Mouse (Mus musculus) thymus, adult 18-20 months (tissue): ENCODE results near the gene Olfr15.

ENCODE experiments used
- DNase-seq, 2 experiments: peaks; one replicate each; pipeline ENCODE4 v3.0.0; 2022; ENCODE audit warnings: mixed read lengths in 2 of 2

Gene Olfr15

DNA sequence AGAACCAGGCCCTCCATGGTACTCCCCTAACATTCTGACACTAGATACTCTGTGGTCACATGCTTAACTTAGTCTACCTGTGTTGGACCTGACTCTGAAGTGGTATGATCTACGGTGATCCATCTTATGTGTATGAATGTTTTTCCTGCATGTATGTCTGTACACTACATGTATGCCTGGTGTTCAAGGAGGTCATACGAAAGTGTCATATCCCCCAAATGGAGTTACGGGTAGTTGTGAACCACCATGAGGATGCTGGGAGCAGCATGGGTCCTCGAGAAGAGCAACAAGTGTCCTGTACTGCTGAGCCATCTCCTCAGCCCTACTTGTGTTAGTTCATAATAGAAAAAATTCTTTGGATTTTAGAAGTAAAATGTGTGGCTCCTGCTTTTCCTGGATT is 45.7 kb downstream of the Olfr15 start:
- no peak for DNase-seq

DNA sequence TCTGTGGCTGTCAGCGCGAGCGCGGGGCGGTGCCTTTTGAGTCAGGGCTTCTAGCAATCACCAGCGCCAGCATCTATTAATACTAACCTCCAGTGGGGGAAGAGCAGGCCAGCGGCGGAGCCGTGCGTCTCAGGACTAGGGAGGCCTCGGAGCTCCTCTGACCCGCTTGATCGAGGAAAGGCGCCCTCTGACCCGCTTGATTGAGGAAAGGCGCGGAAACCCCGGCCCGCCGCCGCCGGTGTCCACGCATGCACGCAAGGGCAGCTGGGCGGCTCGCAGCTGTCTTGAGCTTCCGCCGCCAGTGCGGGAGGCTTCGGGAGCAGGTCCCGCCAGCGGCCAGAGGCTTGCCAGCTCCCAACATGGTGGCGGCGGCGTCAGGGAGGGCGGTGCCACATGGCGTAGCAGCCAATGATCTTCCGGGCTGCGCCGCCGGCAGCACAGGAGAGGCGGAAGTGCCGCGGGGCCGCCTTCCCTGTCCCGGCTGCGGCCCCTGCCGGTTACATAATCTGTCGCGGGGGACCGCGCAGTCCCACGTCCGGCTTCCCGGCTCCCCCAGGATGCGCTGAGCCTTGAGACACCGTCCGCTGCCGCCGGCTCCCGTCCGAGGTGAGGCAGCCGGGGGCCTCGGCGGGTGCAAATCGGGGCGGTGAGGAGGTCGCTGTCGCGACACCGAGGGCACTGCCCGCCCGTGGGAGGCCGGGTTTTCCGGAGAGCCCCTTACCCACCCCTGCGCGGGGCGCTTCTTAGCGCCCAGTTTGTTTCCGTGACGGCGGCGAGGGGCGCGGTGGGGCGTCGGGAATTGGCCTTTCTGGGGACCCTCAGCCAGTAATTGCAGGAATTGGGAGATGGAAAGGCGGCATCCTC is 53.8 kb downstream of the Olfr15 start, which contains the start of the genes Zfp597 and Gm20695:
TSS of gene Zfp597 (minus strand) at position 361 of the 864 bp plus-strand sequence.
TSS of gene Gm20695 (plus strand) at position 448 of the 864 bp plus-strand sequence.
- peak; percentile 88 to 90 for DNase-seq

DNA sequence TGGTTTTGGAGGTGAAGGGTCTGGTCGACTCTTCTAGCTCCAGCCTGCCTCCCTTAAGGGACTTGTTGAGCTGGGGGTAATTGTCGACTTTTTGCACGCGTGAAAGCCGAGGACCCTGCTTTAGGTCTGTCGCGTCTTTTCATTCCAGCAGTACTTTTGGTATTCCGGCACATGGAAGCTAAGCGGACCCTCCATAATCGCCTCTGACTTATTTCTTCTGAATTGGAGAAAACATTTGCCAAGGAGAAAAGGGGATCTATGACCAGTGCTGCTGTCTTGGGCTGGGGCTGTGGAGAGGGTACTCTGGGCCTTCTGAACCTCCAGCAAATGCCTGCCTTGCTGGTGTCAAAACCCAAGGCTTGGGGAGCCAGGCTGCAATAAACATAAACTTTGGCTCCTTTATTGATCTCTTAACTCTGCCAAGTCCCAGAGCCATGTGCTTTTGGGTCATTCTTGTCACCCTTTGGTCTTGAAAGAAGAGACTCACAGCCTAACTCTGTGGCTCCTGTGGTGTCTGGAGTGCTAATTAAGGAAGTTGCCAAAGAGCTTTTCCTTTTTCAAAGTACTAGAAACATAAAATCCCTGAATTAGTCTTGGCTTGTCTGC is 54.5 kb downstream of the Olfr15 start:
- DNase-seq: no peak

DNA sequence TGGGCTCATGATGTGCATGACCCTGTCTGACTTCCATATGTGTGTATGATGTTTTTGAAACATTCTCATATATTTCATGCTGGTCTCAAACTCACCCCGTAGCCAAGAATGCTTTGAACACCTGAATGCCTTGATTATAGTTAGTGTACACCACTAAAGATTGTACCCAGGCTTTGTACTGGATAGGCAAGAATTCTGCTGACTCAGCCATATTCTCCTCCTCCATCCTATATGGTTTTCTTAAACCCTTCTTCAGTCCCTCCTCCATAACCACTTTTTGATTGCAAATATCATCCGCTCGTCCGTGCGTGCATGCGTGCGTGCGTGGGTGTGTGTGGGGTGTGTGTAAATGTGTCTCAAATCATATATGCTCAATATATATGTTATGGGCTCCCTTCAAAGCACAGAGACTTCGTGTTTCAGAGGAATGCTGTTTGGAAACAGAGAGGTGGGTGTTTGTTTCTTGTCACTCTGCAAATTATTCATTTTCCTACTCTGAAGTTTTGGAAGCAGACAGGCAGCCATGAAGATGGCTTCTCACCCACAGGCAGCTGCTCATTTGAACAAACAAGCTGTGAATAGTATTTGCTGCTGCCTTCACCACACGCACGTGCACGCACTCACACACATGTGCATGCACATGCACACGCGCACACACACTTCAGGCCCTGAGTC is 61.1 kb downstream of the Olfr15 start:
- DNase-seq: no peak

DNA sequence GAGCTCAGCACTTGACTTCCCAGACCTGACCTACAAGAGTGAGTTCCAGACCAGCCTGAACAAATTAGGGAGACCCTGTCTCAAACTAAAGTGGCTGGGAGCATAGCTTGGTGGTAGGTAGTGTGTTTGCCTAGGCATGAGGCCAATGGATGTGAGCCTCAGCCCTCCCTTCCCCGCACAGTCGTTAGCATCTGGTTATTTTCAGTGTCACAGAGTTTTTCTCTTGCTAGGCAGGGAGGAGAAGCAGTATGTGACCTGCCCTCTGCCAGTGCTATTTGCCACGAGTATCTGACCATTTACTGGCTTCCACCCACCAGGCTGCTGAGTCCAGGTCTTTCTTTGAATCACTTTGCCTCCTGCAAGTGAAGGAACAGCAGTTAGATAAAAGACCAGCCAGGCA is 63.1 kb downstream of the Olfr15 start:
- DNase-seq: no peak
